Mouse (Mus musculus) ovary, postnatal 14 days (tissue): Measurements from ENCODE around the gene Timm8a2.

Source experiments
- DNase-seq: peaks from one replicate; pipeline ENCODE4 v3.0.0; 2022; ENCODE audit warnings: low spot score

The Timm8a2 gene

DNA sequence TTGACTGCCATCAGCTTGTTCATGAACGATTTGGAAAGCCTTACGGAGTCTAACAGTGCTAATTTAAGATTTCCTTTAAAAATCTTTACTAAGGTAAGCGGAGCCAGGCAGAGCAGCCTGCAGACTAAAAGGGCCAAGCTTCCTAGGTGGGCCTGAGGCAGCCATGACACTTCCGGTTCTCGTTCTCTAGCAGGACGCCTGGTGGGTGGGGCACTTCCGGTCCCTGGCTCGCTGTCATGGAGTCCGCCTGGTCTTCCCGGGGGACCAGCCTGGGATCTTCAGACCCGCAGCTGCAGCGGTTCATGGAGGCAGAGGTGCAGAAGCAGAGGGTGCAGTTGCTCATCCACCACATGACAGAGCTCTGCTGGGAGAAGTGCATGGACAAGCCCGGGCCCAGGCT lies at the start of gene Timm8a2:
TSS of gene Timm8a2 (plus strand) at position 224 of the 400 bp plus-strand sequence.
- no peak for DNase-seq

GRCm38 (mm10) chr14:121985477-121985876 lies 49.0 kb upstream of the Timm8a2 start:
- DNase-seq, result no peak

GRCm38 (mm10) chr14:121986028-121986427 lies 48.4 kb upstream of the Timm8a2 start:
- DNase-seq, result no peak

GRCm38 (mm10) chr14:121987287-121987686 lies 47.2 kb upstream of the Timm8a2 start:
- DNase-seq, result no peak

- DNase-seq, result no peak
Observed at GRCm38 (mm10) chr14:121987691-121988090, 46.8 kb upstream of the Timm8a2 start.

- DNase-seq, result no peak
Observed at GRCm38 (mm10) chr14:121989331-121989730, 45.1 kb upstream of the Timm8a2 start.

DNA sequence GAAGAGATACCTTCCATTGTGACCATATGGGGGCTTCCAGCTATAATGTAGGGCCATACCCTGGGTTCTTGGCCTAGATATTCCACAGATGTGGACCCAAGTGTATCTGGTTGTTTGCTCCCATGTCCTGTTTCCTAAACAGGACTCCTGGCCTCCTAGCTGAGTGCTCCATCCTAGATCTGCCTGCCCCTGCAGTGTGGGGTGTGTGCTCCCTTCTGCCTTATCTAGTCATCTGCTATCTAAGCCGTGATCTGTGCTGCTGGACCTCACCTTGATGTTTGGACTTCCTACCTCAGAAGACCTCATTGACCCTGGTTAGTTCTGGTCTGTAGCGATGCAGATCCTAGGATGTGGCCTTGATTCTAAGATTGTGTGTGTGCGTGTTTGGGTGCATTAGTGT lies 44.6 kb upstream of the Timm8a2 start:
- no peak for DNase-seq

- DNase-seq, result no peak
Observed at GRCm38 (mm10) chr14:121990897-121991296, 43.6 kb upstream of the Timm8a2 start.

DNA sequence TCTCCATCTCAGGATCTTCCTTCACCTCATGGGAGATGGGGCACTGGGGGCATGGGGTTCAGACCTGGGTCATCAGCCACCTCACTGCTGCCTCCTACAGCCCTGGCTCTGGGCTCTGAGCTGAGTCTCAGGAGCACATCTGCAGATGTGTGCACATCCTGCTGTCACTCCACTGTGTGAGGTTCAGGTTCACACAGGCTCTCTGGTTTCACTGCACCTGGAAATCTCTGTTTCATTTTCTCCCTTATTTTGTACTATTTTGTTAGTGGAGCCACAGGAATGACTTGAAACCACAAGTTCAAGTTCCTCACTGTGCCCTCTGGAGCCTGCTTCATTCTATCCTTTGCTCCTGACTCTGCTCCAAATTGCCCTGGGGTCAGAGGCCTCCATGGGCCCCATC lies 42.6 kb upstream of the Timm8a2 start:
- DNase-seq, result no peak

DNA sequence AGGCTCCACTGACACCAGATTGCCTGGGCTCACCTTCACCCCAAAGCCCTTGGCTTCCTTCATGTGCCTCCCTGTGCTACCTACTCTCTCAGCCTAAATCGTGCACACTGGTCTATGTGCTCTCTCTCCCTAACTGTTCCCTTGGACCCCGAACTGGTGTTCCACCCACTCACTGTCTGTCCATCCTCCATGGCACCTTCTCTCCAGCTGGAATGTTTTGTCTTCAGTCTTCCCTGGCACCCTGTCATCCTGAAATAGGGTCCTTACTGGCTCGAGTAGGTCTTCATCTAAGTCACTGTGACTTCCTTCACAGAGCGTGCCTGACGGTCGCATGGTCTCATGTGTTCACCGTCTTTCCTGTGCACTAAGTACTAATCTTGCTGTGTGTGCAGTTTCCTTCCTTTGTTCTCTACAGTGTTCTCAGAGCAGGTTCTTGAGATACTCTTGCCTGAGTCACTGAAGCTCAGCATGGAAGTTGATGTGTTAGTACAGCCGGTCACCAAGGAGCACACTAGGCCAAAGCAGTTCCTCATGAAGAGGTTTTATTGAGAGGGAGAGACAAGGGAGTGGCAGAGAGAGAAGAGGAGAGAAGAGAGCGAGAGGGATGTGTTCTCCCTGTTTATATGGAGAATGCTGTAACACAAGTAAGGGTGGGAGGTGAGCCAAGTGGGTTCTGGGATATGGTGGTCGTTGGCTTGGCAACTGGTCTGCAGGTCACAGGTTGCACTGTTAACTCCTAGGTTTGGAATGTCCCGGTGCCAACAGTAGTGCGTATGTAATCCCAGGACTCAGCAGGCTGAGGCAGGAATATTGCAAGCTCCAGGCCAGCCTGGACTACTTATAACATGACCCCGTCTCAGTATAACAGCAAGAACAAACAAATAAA lies 41.8 kb upstream of the Timm8a2 start:
- DNase-seq, result no peak

DNA sequence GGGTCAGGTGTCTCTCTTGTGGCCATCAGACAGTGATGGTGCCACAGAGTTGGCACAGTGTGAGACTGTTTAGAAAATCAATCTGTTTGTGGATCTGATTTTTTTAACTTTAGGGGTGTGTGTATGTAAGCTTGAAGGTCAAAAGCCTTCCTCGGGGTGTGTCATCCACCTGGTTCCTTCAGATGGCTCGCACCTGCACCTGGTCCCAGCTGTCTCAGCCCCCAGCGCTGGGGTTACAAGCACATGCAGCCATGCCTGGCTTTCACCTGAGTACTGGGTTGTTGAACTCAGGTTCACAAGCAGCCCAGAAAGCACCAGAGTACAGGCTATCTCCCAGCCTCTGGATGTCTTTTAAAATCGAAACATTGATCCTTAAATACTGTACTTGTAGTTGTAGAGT lies 40.9 kb upstream of the Timm8a2 start:
- no peak for DNase-seq

GRCm38 (mm10) chr14:121994171-121994700 lies 40.2 kb upstream of the Timm8a2 start:
- no peak for DNase-seq

DNA sequence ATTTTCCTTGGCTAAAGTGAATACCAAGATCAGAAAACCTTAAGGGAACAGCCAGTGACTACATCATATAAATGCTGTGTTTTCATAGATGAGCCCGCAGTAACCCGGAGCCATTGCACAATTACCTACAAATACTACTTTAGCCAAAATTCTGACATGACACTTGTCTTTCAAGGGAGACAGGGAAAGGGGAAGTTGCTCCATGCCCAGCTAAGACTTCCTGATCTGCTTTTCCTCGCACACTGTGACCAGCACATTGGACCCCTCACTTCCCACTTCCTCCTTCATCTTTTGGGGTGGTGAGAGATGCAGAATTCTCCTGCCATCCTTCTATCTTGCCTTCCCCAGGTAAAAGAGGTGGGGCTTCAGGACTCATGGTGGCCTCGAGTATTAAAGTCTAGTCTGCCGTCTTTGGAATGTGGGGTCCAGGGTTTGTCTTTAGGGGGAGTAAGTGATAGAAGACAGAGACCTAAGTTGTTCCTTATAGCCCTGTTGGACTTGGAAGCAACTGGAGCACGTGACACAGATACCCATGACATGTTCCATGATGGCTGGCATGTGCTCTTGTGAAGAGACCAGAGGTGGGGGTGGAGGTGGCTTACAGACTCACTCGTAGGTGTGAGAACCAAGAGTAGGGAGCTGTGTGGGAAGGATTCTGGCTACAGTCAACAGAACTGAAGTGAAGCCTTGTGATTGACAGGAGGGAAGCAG lies 39.5 kb upstream of the Timm8a2 start:
- no peak for DNase-seq

DNA sequence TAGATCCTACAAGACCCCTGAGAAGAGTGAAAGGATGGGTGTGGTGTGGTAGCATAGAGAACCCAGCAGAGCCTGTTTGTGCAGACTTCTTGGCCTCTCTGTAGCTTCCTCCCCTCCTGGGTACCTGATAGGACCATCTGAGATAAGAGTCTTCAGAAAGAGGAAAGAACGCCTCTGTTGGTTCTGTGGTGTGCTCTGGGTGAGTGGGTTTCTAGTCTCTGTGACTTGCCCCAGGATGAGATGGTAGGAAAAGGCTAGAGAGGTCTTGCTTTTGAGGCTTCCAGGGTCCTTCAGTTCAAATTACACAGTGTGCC lies 39.0 kb upstream of the Timm8a2 start:
- DNase-seq, result no peak

GRCm38 (mm10) chr14:121996786-121997185 lies 37.7 kb upstream of the Timm8a2 start:
- no peak for DNase-seq

DNA sequence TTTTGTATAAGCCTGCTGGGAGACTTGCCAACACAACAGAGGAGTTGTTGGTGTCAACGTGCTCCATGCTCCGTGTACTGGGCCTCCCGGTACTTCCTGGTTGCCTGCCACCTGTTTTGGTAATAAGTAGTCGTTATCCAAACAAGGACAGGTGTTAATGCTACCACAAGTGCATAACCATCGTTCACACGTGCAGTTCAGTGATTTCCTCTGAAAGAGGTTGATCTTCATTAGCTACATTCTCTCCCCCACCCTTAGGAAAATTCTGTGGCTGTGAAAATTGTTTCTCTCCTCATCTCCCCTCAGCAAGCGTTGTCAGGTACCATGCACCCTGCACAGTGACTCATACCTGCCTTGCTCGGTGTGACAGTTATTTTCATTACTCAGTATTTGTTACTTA lies 35.0 kb upstream of the Timm8a2 start:
- DNase-seq, result no peak

GRCm38 (mm10) chr14:122000346-122001105 lies 33.9 kb upstream of the Timm8a2 start:
- no peak for DNase-seq

- no peak for DNase-seq
Observed at GRCm38 (mm10) chr14:122002224-122002623, 32.2 kb upstream of the Timm8a2 start.

DNA sequence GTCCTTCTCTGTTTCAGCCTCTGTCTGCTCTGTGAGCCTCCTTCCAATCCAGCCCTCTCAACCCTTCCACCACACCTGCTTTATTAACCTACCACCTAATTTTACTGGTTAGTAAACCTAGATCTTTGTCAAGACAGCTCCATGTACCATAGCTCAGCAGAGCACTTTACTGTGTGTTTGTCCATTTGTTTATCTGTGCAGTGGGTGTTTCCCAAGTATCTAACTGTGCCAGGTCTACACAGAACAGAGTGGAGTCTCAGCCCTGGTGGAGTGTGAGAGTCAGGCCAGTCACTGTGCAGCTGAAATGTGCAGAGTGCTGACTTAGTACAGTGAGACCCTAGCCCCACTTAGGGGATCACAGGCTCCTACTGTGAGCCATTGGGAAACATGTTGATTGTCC lies 30.7 kb upstream of the Timm8a2 start:
- no peak for DNase-seq

DNA sequence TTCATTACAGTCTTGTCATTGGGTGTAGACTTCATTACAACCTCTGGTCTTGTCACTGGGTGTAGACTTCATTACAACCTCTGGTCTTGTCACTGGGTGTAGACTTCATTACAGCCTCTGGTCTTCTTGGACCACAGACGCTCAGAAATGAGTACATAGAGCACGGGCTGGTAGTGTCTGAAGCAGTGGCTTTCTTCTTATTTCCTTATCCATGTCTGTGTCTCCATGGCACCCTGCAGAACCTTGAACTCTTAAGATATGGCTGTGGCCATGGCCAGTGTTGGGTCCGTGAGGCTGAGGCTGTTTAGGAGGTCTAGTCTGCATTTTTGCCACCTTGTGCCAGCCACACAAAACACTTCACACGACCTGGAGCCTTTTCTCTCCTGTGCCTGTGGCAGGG lies 26.2 kb upstream of the Timm8a2 start:
- no peak for DNase-seq

DNA sequence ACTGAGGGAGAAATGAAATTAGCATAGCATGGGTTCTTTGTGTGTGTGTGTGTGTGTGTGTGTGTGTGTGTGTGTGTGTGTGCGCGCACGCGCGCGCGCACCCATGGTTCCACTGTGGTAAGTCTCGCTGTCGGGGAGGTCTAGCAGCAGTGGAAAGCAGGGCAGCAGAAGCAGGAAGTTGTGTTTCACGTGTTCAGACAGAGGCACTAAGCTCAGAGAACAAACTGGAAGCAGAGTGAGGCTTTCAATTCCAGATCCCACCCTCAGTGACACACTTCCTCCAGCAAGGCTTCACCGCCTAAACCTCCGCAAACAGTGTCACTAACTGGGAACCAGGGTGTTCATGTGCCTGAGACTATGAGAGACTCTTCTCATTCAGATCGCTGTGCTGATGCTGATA lies 25.0 kb upstream of the Timm8a2 start:
- DNase-seq, result no peak

GRCm38 (mm10) chr14:122010301-122010700 lies 24.2 kb upstream of the Timm8a2 start:
- DNase-seq, result no peak

DNA sequence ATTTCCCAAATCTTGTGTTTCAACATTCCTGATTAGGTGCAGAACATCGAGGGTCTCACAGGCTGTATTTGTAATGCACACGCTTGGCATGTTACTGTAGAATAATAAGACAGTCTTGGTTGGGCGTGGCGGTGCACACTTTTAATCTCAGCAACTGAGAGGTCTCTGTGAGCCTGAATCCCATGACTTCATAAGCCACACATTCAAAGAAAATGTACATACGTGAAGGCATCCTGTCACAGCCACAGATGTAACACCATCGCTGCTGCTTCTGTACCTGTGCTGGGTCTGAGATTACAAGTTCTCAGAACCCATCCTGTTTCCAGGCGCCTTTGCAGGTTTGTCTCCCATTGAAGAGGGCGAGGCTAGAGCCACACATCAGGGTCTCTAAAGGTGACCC lies 22.7 kb upstream of the Timm8a2 start:
- DNase-seq, result no peak
